Mouse (Mus musculus) embryonic facial prominence, embryonic 12.5 days (tissue): ENCODE results near the gene Fam241a. TPM values are rescaled to one million over a fixed set of nuclear protein-coding genes. Genes with fewer than 3 reads are reported as not detected.

ENCODE experiments used
- ATAC-seq: fragments of 200-750 bp; cut with Nextera tagmentation; 2 replicates; pipeline ENCODE4 v1.8.0; 2017; ENCODE audit not compliant: insufficient number of reproducible peaks, insufficient read depth, low FRiP score, low TSS enrichment
- H3K27ac ChIP-seq: fragments of 300-500 bp; sonication (generic); 2 replicates; pipeline ENCODE4 v1.5.1; 2016; ENCODE audit warnings: mild to moderate bottlenecking
- H3K27me3 ChIP-seq: fragments of 300-500 bp; sonication (generic); 2 replicates; pipeline ENCODE4 v1.6.1; 2016; ENCODE audit warnings: mild to moderate bottlenecking, moderate library complexity
- H3K36me3 ChIP-seq: fragments of 300-500 bp; sonication (generic); 2 replicates; pipeline ENCODE4 v1.6.1; 2016; ENCODE audit warnings: mild to moderate bottlenecking
- H3K4me1 ChIP-seq: fragments of 300-500 bp; sonication (generic); 2 replicates; pipeline ENCODE4 v1.6.1; 2016
- H3K4me2 ChIP-seq: fragments of 300-500 bp; sonication (generic); replicated peaks from 2 replicates; pipeline ENCODE4 v1.6.1; 2016; ENCODE audit warnings: mild to moderate bottlenecking, moderate library complexity
- H3K4me3 ChIP-seq: fragments of 300-500 bp; sonication (generic); 2 replicates; pipeline ENCODE4 v1.5.1; 2016; ENCODE audit warnings: mild to moderate bottlenecking
- H3K9ac ChIP-seq: fragments of 300-500 bp; sonication (generic); 2 replicates; pipeline ENCODE4 v1.6.1; 2016; ENCODE audit warnings: mild to moderate bottlenecking, moderate library complexity
- H3K9me3 ChIP-seq: fragments of 300-500 bp; sonication (generic); 2 replicates; pipeline ENCODE4 v1.6.1; 2016; ENCODE audit warnings: mild to moderate bottlenecking, moderate library complexity
- WGBS: fragments of 180-500 bp; shearing (Covaris S2); methylation state at CpG from one replicate; pipeline ENCODE4 v1.1.7; 2016; 5-methylcytosine and 5-hydroxymethylcytosine counted together
- polyA plus RNA-seq: library from polyadenylated mRNA; unstranded; fragments of >200 nt; fragmentation: Nextera tagmentation; extraction: Ambion mirVana; gene quantifications from 2 replicates; pipeline ENCODE4 v1.2.1, GENCODE M21; 2016

Gene Fam241a
- polyA plus RNA-seq, 1 experiment from 2014 or later = 7.0 TPM

GRCm38 (mm10) chr3:127874254-127874883 lies 21.8 kb downstream of the Fam241a start:
- 55% methylated on average over 4 of the region's 4 CpGs for WGBS
- no peak overlapping the region for H3K4me2 ChIP-seq
- H3K27ac ChIP-seq = no peak overlapping the region
- H3K36me3 ChIP-seq = no peaks in the 10 kb centered on the region
- no peaks in the 10 kb centered on the region for H3K9me3 ChIP-seq
- no peak overlapping the region for H3K4me3 ChIP-seq
- H3K4me1 ChIP-seq = no peaks in the 10 kb centered on the region
- no peak for ATAC-seq
- H3K9ac ChIP-seq = no peak overlapping the region
- H3K27me3 ChIP-seq = no peaks in the 10 kb centered on the region

- 83% methylated on average over 9 of the region's 9 CpGs for WGBS
- H3K9ac ChIP-seq = no peak overlapping the region
- no peaks in the 10 kb centered on the region for H3K9me3 ChIP-seq
- no peak overlapping the region for H3K4me2 ChIP-seq
- H3K4me1 ChIP-seq = no peaks in the 10 kb centered on the region
- no peaks in the 10 kb centered on the region for H3K27me3 ChIP-seq
- no peak for ATAC-seq
- no peak overlapping the region for H3K27ac ChIP-seq
- no peak overlapping the region for H3K4me3 ChIP-seq
- H3K36me3 ChIP-seq = no peaks in the 10 kb centered on the region
Observed at GRCm38 (mm10) chr3:127871575-127871974, 24.5 kb downstream of the Fam241a start.

DNA sequence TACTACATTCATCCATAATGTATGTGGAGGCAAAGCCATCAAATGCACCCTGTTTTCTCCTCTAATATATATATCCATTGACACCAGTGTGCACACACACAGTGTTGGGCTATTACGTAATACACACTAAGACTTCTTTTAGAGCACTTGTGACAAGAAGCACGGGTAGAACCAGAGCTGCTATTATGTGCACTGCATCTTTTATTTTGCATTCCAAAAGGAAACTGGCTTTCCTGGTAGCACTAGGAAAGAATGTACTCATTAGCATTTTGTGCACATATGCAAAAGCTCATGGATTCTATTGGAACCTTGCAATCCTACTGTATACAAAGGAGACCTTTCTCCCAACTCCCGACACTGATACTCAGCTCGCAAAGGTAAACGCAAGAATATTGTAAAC lies 27.2 kb downstream of the Fam241a start:
- 75% methylated on average over 5 of the region's 5 CpGs for WGBS
- no peak for ATAC-seq

GRCm38 (mm10) chr3:127868046-127868758 lies 27.9 kb downstream of the Fam241a start:
- H3K36me3 ChIP-seq = no peaks in the 10 kb centered on the region
- no peak overlapping the region for H3K4me3 ChIP-seq
- H3K9me3 ChIP-seq = no peaks in the 10 kb centered on the region
- 81% methylated on average over 9 of the region's 9 CpGs for WGBS
- H3K27ac ChIP-seq = no peak overlapping the region
- H3K4me2 ChIP-seq = no peak overlapping the region
- no peaks in the 10 kb centered on the region for H3K4me1 ChIP-seq
- no peak for ATAC-seq
- H3K9ac ChIP-seq = no peak overlapping the region
- no peaks in the 10 kb centered on the region for H3K27me3 ChIP-seq

More for the DNA sequence above, 27.2 kb downstream of the Fam241a start:
- H3K4me1 ChIP-seq = no peaks in the 10 kb centered on the region
- no peaks in the 10 kb centered on the region for H3K9me3 ChIP-seq
- no peak overlapping the region for H3K4me2 ChIP-seq
- no peak overlapping the region for H3K4me3 ChIP-seq
- no peak overlapping the region for H3K27ac ChIP-seq
- no peaks in the 10 kb centered on the region for H3K27me3 ChIP-seq
- H3K36me3 ChIP-seq = no peaks in the 10 kb centered on the region
- H3K9ac ChIP-seq = no peak overlapping the region

DNA sequence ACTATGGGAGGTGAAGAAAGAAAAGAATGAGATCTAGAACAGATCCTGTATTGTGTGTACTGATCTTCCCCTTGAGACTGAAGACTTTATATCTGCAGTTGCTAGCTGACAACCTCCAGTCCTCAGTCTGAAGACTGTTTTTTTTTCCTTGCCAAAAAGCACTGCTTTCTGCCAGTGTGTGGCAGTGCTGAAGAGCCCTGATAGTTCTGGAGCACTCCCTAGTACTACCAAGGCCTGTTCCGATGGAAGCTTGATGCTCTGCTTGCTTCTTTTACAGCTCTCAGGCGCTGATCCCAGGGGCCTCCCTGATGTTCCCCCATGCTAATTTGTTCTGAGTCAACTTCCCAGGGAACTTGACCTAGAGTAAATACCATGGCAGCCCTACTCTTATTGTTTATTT lies 31.9 kb downstream of the Fam241a start:
- Histone ChIP-seq H3K4me2 (no peak overlapping the region), H3K9me3 (0 out of 2 replicates have a peak, but pooled peaks cover under 1% of the 10 kb centered on the region), H3K27me3 (no peaks in the 10 kb centered on the region), H3K4me1 (no peaks in the 10 kb centered on the region), H3K4me3 (no peak overlapping the region), H3K36me3 (no peaks in the 10 kb centered on the region), H3K9ac (no peak overlapping the region), H3K27ac (no peak overlapping the region)
- WGBS = 32% methylated on average over 2 of the region's 2 CpGs
- ATAC-seq = no peak

- ATAC-seq = no peak
- Histone ChIP-seq H3K36me3 (no peaks in the 10 kb centered on the region), H3K9ac (no peak overlapping the region), H3K4me1 (no peaks in the 10 kb centered on the region), H3K4me2 (no peak overlapping the region), H3K27me3 (no peaks in the 10 kb centered on the region), H3K27ac (no peak overlapping the region), H3K9me3 (0 out of 2 replicates have a peak, but pooled peaks cover 4% of the 10 kb centered on the region), H3K4me3 (no peak overlapping the region)
- WGBS = 77% methylated on average over 3 of the region's 3 CpGs
Observed at GRCm38 (mm10) chr3:127863571-127863970, 32.6 kb downstream of the Fam241a start.

DNA sequence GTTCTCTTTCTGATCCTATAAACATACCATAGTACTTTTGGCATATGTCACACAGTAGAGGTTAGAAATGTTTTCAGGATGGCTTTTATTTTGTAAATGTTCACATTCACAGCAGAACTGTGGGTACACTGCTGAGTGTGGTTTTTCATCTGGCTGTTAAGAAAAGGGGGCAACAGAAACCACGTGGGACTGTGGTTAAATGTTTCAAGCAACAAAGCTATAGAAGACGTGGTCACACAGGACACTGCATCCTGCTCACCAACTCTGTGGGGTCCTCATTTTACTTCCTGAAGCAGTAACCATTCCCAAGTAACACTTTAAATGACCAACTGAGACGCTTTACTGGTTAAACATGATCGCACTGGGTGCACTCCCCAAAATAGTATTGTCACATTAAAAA lies 33.6 kb downstream of the Fam241a start:
- 71% methylated on average over 4 of the region's 4 CpGs for WGBS
- H3K36me3 ChIP-seq = no peaks in the 10 kb centered on the region
- no peaks in the 10 kb centered on the region for H3K4me1 ChIP-seq
- H3K4me3 ChIP-seq = no peak overlapping the region
- H3K4me2 ChIP-seq = no peak overlapping the region
- no peak overlapping the region for H3K9ac ChIP-seq
- no peaks in the 10 kb centered on the region for H3K27me3 ChIP-seq
- ATAC-seq = no peak
- H3K27ac ChIP-seq = no peak overlapping the region
- H3K9me3 ChIP-seq = 0 out of 2 replicates have a peak, but pooled peaks cover 4% of the 10 kb centered on the region

DNA sequence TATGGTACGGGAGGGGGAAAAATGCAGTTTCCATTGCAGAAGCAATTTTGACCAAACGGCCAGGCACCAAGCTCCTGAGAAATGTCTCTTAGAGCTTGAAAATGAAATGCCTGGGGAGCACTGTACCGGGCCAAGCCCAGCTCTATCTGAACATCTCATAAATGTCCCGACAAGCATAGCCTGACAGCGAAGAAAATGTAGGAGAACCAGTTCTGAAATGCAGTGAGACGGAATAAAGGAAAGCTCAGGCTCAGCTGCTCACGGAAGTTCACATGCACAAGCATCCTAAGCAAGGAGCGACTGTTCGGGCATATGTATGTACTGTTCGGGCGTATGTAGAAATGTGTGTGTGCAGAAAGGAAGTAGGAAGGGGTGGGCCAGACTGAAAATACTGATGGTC lies 34.8 kb downstream of the Fam241a start:
- Histone ChIP-seq H3K36me3 (no peaks in the 10 kb centered on the region), H3K9me3 (0 out of 2 replicates have a peak, but pooled peaks cover 4% of the 10 kb centered on the region), H3K27me3 (no peaks in the 10 kb centered on the region), H3K9ac (no peak overlapping the region), H3K4me1 (no peaks in the 10 kb centered on the region), H3K4me3 (no peak overlapping the region), H3K4me2 (no peak overlapping the region), H3K27ac (no peak overlapping the region)
- no peak for ATAC-seq
- WGBS = 82% methylated on average over 11 of the region's 11 CpGs

DNA sequence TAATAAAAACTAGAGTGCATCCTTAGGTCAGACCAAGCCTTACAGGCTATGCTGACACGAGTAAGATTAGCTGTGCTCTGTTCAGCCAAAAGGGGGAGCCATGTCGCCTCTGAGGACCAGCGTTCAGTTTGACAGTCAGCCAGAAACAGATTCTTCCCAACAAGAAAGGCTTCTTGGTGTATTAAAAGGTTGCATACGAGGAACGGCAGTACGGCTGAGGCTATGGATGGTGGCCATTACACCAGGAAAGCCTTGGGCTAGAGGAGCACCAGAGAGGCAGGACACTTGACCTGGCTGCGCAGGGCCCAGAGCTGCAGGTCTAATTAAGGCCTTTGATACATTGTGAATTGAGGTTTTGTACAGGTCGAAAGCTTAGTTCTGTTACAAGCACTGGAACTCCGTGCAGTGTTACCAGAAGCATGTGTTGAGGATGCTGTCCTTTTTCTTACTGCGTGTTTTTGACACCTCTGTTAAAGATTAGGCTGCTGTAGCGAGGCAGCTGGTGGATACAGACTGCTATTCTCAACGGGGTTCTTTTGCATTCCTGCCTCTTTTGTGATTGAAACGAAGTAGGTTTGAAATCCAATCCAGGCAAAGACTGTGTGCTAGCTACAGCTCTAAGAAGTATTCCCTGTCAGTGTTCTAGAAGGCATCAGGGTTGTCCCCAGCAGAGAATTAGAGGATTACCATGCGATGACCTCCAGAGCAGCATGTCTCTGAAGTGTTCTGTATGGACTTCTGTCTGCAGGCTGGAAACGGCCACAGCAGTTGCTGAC lies 42.5 kb downstream of the Fam241a start:
- H3K9me3 ChIP-seq = no peaks in the 10 kb centered on the region
- no peak overlapping the region for H3K27ac ChIP-seq
- H3K9ac ChIP-seq = no peak overlapping the region
- H3K4me3 ChIP-seq = no peak overlapping the region
- WGBS = 18% methylated on average over 15 of the region's 15 CpGs
- no peak; the same call in 1 of the 2 replicates for ATAC-seq
- no peaks in the 10 kb centered on the region for H3K27me3 ChIP-seq
- H3K4me2 ChIP-seq = 0 out of 2 replicates have a peak overlapping the region, but pooled peaks have one; percentile 12
- H3K36me3 ChIP-seq = no peaks in the 10 kb centered on the region
- H3K4me1 ChIP-seq = peaks cover 6% of the 10 kb centered on the region; the same call in 1 of the 2 replicates

GRCm38 (mm10) chr3:127852722-127853121 lies 43.4 kb downstream of the Fam241a start:
- Histone ChIP-seq H3K4me3 (no peak overlapping the region), H3K27me3 (no peaks in the 10 kb centered on the region), H3K4me2 (no peak overlapping the region), H3K36me3 (no peaks in the 10 kb centered on the region), H3K9me3 (no peaks in the 10 kb centered on the region), H3K27ac (no peak overlapping the region), H3K9ac (no peak overlapping the region), H3K4me1 (peaks cover 6% of the 10 kb centered on the region; the same call in 1 of the 2 replicates)
- WGBS = 78% methylated on average over 9 of the region's 9 CpGs
- ATAC-seq = no peak

- Histone ChIP-seq H3K9ac (no peak overlapping the region), H3K27ac (no peak overlapping the region), H3K36me3 (no peaks in the 10 kb centered on the region), H3K9me3 (no peaks in the 10 kb centered on the region), H3K4me3 (no peak overlapping the region), H3K4me2 (no peak overlapping the region), H3K4me1 (peaks cover 6% of the 10 kb centered on the region; the same call in 1 of the 2 replicates), H3K27me3 (no peaks in the 10 kb centered on the region)
- whole genome bisulfite sequencing = 56% methylated on average over 9 of the region's 9 CpGs
- no peak for ATAC-seq
Observed at GRCm38 (mm10) chr3:127850776-127851646, 45.1 kb downstream of the Fam241a start.
